Mouse (Mus musculus) fibroblast of lung, adult 2 months (primary cell): ENCODE measurements around the gene Gorasp2.

Experiments used
- DNase-seq: peaks from one replicate; pipeline ENCODE4 v3.0.0-alpha.2; 2011; ENCODE audit warnings: low read depth

The Gorasp2 gene

GRCm38 (mm10) chr2:70742588-70742987 lies 81.2 kb downstream of the Gorasp2 start:
- no peak for DNase-seq

- DNase-seq, result no peak
Measured at GRCm38 (mm10) chr2:70751655-70752054, 90.3 kb downstream of the Gorasp2 start.

- DNase-seq, result no peak
Measured at GRCm38 (mm10) chr2:70752149-70752548, 90.8 kb downstream of the Gorasp2 start.
